Mouse (Mus musculus): ENCODE measurements around the gene Stk11. TPM values are rescaled to one million over a fixed set of nuclear protein-coding genes. Genes with fewer than 3 reads are reported as not detected.

Stk11 gene
- polyA plus RNA-seq, 1 experiment from 2014 or later, result 27.1 TPM

DNA sequence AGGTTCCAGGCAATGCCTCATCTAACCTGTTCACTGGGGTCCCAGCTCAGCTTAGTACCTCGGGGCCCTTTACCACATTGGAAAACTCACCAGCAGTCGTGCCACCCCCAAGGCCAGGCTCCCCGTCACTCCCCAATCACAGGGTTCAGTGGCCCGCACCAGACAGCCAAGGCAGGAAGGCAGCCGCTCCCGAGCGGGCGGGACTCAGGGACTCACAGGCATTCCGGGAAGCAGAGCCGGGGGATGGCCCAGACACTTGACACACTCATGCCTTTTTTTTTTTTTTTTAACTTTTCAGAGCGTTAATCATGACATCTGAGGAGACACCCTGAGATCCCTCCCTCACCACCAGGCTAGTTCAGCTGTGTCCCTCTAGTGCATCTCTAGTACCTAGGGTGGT, 14.6 kb upstream of the Stk11 start:
- H3K9ac ChIP-seq (ENCODE audit: low read length), result no peak overlapping the region
- no peak overlapping the region for H3K27ac ChIP-seq (replicated peaks; ENCODE audit: low read depth, low read length)
- H3K9me3 ChIP-seq (ENCODE audit: control insufficient read depth, low read length), result no peaks in the 10 kb centered on the region
- H3K36me3 ChIP-seq (ENCODE audit: control insufficient read depth, insufficient read depth, low read length), result no peaks in the 10 kb centered on the region
- DNase-seq (ENCODE audit: low spot score) (no peak), ATAC-seq (ENCODE audit: insufficient number of reproducible peaks, low FRiP score, low TSS enrichment, low read depth) (no peak)
- H3K27me3 ChIP-seq (ENCODE audit: control insufficient read depth, insufficient read depth, low read length), result no peaks in the 10 kb centered on the region
- no peak overlapping the region for H3K4me2 ChIP-seq (ENCODE audit: low read depth, severe bottlenecking)
- H3K4me3 ChIP-seq (ENCODE audit: low read depth, low read length), result no peak overlapping the region
- peaks cover 14% of the 10 kb centered on the region for H3K4me1 ChIP-seq (ENCODE audit: control insufficient read depth, insufficient read depth, low read length)
- 64% methylated on average over 11 of the region's 11 CpGs for WGBS

DNA sequence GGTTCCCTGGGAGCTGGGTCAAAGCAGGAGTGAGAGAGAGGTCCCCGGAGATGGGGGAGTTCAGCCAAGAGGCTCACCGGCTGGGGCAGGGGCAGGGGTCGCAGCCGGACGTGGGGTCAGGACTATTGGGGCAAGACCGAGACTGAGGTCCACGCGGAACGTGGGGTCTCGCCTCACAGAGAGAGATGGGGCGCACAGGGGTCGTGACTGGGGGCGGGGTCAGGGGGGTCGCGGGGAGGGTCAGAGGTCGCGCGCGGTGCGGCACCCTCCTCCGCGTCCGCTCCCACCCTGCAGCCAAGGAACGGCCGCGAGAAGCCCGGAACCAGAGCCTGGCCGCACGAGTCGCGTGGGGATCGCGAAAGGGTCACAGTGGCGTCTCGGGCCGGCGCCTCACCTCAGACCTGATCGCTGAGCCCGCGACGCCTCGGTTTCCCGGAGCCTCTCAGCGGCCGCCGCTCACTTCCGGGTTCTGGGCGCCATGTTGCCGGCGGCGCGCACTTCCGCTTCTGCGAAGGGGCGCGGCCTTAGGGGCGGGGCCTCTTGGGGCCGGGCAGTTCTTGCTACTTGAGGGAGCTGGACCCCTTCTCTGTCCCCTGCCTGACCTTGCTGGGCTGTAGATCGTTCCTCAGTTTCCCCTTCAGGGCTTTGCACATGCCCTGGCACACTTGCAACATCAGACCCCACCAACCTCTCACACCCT, 13.2 kb upstream of the Stk11 start:
- no peaks in the 10 kb centered on the region for H3K36me3 ChIP-seq (ENCODE audit: control insufficient read depth, insufficient read depth, low read length)
- H3K4me2 ChIP-seq (ENCODE audit: low read depth, severe bottlenecking), result peak overlapping the region; percentile 85
- H3K4me3 ChIP-seq (ENCODE audit: low read depth, low read length), result peak overlapping the region; percentile 95

DNA sequence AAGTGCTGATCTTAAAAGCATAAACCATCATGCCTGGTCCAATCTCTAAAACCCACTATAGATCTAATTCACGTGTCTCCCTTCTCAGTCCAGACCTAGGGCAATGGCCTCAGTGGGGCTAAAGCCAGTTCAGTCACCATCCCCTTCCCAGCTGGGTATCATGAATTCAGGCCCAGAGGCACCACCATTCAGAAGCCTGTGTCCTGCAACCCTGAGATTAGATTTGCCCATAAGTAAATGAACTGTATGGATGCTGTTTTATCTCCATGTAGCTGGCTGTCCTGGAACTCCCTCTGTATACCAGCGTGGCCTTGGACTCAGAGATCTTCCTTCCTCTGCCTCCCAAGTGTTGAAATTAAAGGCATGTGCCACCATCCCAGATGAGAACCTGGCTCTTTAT, 12.6 kb upstream of the Stk11 start:
- Histone ChIP-seq H3K4me1 (ENCODE audit: control insufficient read depth, insufficient read depth, low read length) (peaks cover 5% of the 10 kb centered on the region), H3K9me3 (ENCODE audit: control insufficient read depth, low read length) (no peaks in the 10 kb centered on the region), H3K27ac (replicated peaks; ENCODE audit: low read depth, low read length) (no peak overlapping the region), H3K36me3 (ENCODE audit: control insufficient read depth, insufficient read depth, low read length) (no peaks in the 10 kb centered on the region), H3K4me3 (ENCODE audit: low read depth, low read length) (no peak overlapping the region), H3K4me2 (ENCODE audit: low read depth, severe bottlenecking) (no peak overlapping the region), H3K9ac (ENCODE audit: low read length) (no peak overlapping the region; the same call in 1 of the 2 replicates), H3K27me3 (ENCODE audit: control insufficient read depth, insufficient read depth, low read length) (no peaks in the 10 kb centered on the region)
- ATAC-seq (ENCODE audit: insufficient number of reproducible peaks, low FRiP score, low TSS enrichment, low read depth) (no peak), DNase-seq (ENCODE audit: low spot score) (no peak)
- WGBS, result 85% methylated on average over 2 of the region's 2 CpGs

More for the DNA sequence above, 13.2 kb upstream of the Stk11 start:
- H3K27me3 ChIP-seq (ENCODE audit: control insufficient read depth, insufficient read depth, low read length), result no peaks in the 10 kb centered on the region
- peaks cover 10% of the 10 kb centered on the region for H3K4me1 ChIP-seq (ENCODE audit: control insufficient read depth, insufficient read depth, low read length)
- DNase-seq (ENCODE audit: low spot score), result peak; percentile 89
- WGBS, result under 1% methylated on average over 58 of the region's 59 CpGs
- ATAC-seq (ENCODE audit: insufficient number of reproducible peaks, low FRiP score, low TSS enrichment, low read depth), result peak; percentile 88
- no peak overlapping the region for H3K27ac ChIP-seq (replicated peaks; ENCODE audit: low read depth, low read length)
- H3K9me3 ChIP-seq (ENCODE audit: control insufficient read depth, low read length), result no peaks in the 10 kb centered on the region
- peak overlapping the region; percentile 79 for H3K9ac ChIP-seq (ENCODE audit: low read length)

- Histone ChIP-seq H3K36me3 (ENCODE audit: control insufficient read depth, insufficient read depth, low read length) (no peaks in the 10 kb centered on the region), H3K4me1 (ENCODE audit: control insufficient read depth, insufficient read depth, low read length) (peaks cover 5% of the 10 kb centered on the region), H3K4me2 (ENCODE audit: low read depth, severe bottlenecking) (no peak overlapping the region), H3K27ac (replicated peaks; ENCODE audit: low read depth, low read length) (no peak overlapping the region), H3K27me3 (ENCODE audit: control insufficient read depth, insufficient read depth, low read length) (no peaks in the 10 kb centered on the region), H3K9me3 (ENCODE audit: control insufficient read depth, low read length) (no peaks in the 10 kb centered on the region), H3K9ac (ENCODE audit: low read length) (no peak overlapping the region; the same call in 1 of the 2 replicates), H3K4me3 (ENCODE audit: low read depth, low read length) (no peak overlapping the region)
- no peak for ATAC-seq (ENCODE audit: insufficient number of reproducible peaks, low FRiP score, low TSS enrichment, low read depth)
- 71% methylated on average over 3 of the region's 3 CpGs for WGBS
- DNase-seq (ENCODE audit: low spot score), result no peak
Observed at GRCm38 (mm10) chr10:80104181-80104580, 11.4 kb upstream of the Stk11 start.

- Histone ChIP-seq H3K27ac (replicated peaks; ENCODE audit: low read depth, low read length) (no peak within 1 kb of the TSS), H3K4me3 (ENCODE audit: low read depth, low read length) (no peak within 1 kb of the TSS), H3K4me1 (ENCODE audit: control insufficient read depth, insufficient read depth, low read length) (peaks cover 5% of the 10 kb centered on the region), H3K27me3 (ENCODE audit: control insufficient read depth, insufficient read depth, low read length) (no peaks in the 10 kb centered on the region), H3K9ac (ENCODE audit: low read length) (no peak within 1 kb of the TSS; the same call in 1 of the 2 replicates), H3K36me3 (ENCODE audit: control insufficient read depth, insufficient read depth, low read length) (no peaks in the 10 kb centered on the region), H3K9me3 (ENCODE audit: control insufficient read depth, low read length) (no peaks in the 10 kb centered on the region), H3K4me2 (ENCODE audit: low read depth, severe bottlenecking) (no peak within 1 kb of the TSS)
- DNase-seq (ENCODE audit: low spot score) (no peak), ATAC-seq (ENCODE audit: insufficient number of reproducible peaks, low FRiP score, low TSS enrichment, low read depth) (no peak)
- WGBS, result 60% methylated on average over 5 of the region's 5 CpGs
Observed at GRCm38 (mm10) chr10:80105460-80105859, 10.1 kb upstream of the Stk11 start, which contains the start of gene Sbno2. Gene Sbno2 (minus strand): TSS chr10:80105571.

- Histone ChIP-seq H3K4me3 (ENCODE audit: low read depth, low read length) (no peak overlapping the region), H3K9me3 (ENCODE audit: control insufficient read depth, low read length) (no peaks in the 10 kb centered on the region), H3K27me3 (ENCODE audit: control insufficient read depth, insufficient read depth, low read length) (no peaks in the 10 kb centered on the region), H3K4me1 (ENCODE audit: control insufficient read depth, insufficient read depth, low read length) (peaks cover 5% of the 10 kb centered on the region), H3K27ac (replicated peaks; ENCODE audit: low read depth, low read length) (no peak overlapping the region), H3K36me3 (ENCODE audit: control insufficient read depth, insufficient read depth, low read length) (no peaks in the 10 kb centered on the region), H3K4me2 (ENCODE audit: low read depth, severe bottlenecking) (no peak overlapping the region), H3K9ac (ENCODE audit: low read length) (no peak overlapping the region; the same call in 1 of the 2 replicates)
- no peak for ATAC-seq (ENCODE audit: insufficient number of reproducible peaks, low FRiP score, low TSS enrichment, low read depth)
- DNase-seq (ENCODE audit: low spot score), result no peak
- WGBS, result 71% methylated on average over 5 of the region's 5 CpGs
Observed at GRCm38 (mm10) chr10:80105926-80106325, 9.7 kb upstream of the Stk11 start.

GRCm38 (mm10) chr10:80107678-80108077, 7.9 kb upstream of the Stk11 start:
- whole genome bisulfite sequencing, result 68% methylated on average over 6 of the region's 6 CpGs
- DNase-seq (ENCODE audit: low spot score) (no peak), ATAC-seq (ENCODE audit: insufficient number of reproducible peaks, low FRiP score, low TSS enrichment, low read depth) (no peak)
- no peak overlapping the region for H3K4me2 ChIP-seq (ENCODE audit: low read depth, severe bottlenecking)
- H3K4me1 ChIP-seq (ENCODE audit: control insufficient read depth, insufficient read depth, low read length), result no peaks in the 10 kb centered on the region
- H3K36me3 ChIP-seq (ENCODE audit: control insufficient read depth, insufficient read depth, low read length), result no peaks in the 10 kb centered on the region
- no peak overlapping the region for H3K4me3 ChIP-seq (ENCODE audit: low read depth, low read length)
- no peaks in the 10 kb centered on the region for H3K27me3 ChIP-seq (ENCODE audit: control insufficient read depth, insufficient read depth, low read length)
- no peak overlapping the region for H3K9ac ChIP-seq (ENCODE audit: low read length)
- H3K9me3 ChIP-seq (ENCODE audit: control insufficient read depth, low read length), result no peaks in the 10 kb centered on the region
- no peak overlapping the region for H3K27ac ChIP-seq (replicated peaks; ENCODE audit: low read depth, low read length)

DNA sequence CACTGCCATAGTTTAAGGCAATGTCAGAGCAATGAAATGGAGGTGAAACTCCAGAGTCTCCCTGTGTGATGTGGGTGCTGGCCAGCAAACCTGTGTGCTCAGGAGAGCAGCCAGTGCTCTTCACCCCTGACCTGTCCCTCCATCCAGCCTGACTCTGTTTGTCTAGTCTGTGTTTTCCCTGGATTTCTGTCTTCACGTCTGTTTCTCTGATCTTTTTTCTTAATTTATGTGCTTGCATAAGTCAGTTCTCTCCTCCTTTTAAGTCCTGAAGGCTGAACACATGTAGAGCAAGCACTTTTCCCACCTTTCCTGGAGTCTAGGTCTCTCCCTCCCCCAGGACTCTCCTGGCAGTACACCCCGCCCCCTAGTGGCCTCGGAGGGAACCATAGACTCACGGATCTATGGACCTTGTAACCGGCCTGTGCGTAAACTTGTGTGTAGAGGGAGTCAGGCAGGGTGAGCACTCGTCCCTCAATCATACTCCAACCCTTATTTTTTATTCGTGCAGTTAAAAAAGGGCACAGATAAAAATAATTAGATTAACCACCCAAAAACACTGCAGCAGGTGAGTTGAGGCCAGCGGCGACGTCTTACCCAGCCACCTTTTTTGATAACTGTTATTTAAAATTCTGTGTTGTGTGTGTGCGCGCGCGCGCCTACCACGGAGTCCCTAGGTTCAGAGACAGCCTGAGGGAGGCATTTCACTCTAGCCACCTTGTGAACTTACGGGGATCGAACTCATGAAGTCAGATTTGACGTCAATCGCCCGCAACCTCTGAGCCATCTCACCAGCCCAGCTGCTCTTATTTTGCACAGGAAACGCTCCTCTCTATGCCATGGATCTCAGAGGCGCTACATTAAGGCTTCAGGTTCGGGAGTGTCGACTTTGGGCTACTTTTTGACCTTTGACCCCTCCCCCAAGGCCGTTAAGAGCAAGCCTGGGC, 990 bp upstream of the Stk11 start:
- Histone ChIP-seq H3K9ac (ENCODE audit: low read length) (peak overlapping the region; percentile 48), H3K27me3 (ENCODE audit: control insufficient read depth, insufficient read depth, low read length) (no peaks in the 10 kb centered on the region), H3K36me3 (ENCODE audit: control insufficient read depth, insufficient read depth, low read length) (no peaks in the 10 kb centered on the region; the same call in 1 of the 2 replicates), H3K4me1 (ENCODE audit: control insufficient read depth, insufficient read depth, low read length) (peaks cover 14% of the 10 kb centered on the region), H3K9me3 (ENCODE audit: control insufficient read depth, low read length) (no peaks in the 10 kb centered on the region), H3K27ac (replicated peaks; ENCODE audit: low read depth, low read length) (peak overlapping the region; percentile 53), H3K4me3 (ENCODE audit: low read depth, low read length) (peak overlapping the region; percentile 85), H3K4me2 (ENCODE audit: low read depth, severe bottlenecking) (peak overlapping the region; percentile 52)
- 2% methylated on average over 27 of the region's 27 CpGs for WGBS
- ATAC-seq (ENCODE audit: insufficient number of reproducible peaks, low FRiP score, low TSS enrichment, low read depth) (peak; percentile 33; the same call in 1 of the 2 replicates), DNase-seq (ENCODE audit: low spot score) (peak; percentile 97)

Data from limb, embryonic 11.5 days (tissue).